Mouse (Mus musculus) lung, adult 2 months (tissue): ENCODE results near the gene Pam16.

ENCODE experiments used
- CTCF ChIP-seq: fragments of 200-500 bp; IDR thresholded peaks from 2 replicates; pipeline ENCODE4 v1.5.1; 2011; ENCODE audit warnings: mild to moderate bottlenecking, low read length, control low read depth; ENCODE audit not compliant: insufficient read depth
- POLR2A ChIP-seq: fragments of 200-500 bp; IDR thresholded peaks from 2 replicates; pipeline ENCODE4 v1.6.1; 2011; ENCODE audit warnings: low read depth, mild to moderate bottlenecking, control low read depth, low read length, borderline replicate concordance; ENCODE audit errors: extremely low read depth

- no peak for TF ChIP-seq CTCF
- TF ChIP-seq POLR2A = no peak
Observed at GRCm38 (mm10) chr16:4611676-4612075, 13.1 kb downstream of the Pam16 start.
